Mouse (Mus musculus) kidney, embryonic 16.5 days (tissue): ENCODE results near the gene Cabp1. TPM values are rescaled to one million over a fixed set of nuclear protein-coding genes. Genes with fewer than 3 reads are reported as not detected.

Experiments
- ATAC-seq: fragments of 200-750 bp; cut with Nextera tagmentation; 2 replicates; pipeline ENCODE4 v1.8.0; 2017; ENCODE audit warnings: moderate TSS enrichment; ENCODE audit not compliant: low FRiP score, low TSS enrichment
- H3K27ac ChIP-seq: fragments of 300-500 bp; sonication (generic); 2 replicates; pipeline ENCODE4 v1.5.1; 2014; ENCODE audit warnings: low read length
- H3K27me3 ChIP-seq: fragments of 300-500 bp; sonication (generic); 2 replicates; pipeline ENCODE4 v1.6.1; 2014; ENCODE audit warnings: low read length, control low read depth, mixed read lengths; ENCODE audit not compliant: insufficient read depth
- H3K36me3 ChIP-seq: fragments of 300-500 bp; sonication (generic); 2 replicates; pipeline ENCODE4 v1.6.1; 2014; ENCODE audit warnings: low read length, control low read depth, mixed read lengths; ENCODE audit not compliant: insufficient read depth
- H3K4me1 ChIP-seq: fragments of 300-500 bp; sonication (generic); 2 replicates; pipeline ENCODE4 v1.6.1; 2014; ENCODE audit warnings: low read length, control low read depth, mixed read lengths; ENCODE audit not compliant: insufficient read depth
- H3K4me2 ChIP-seq: fragments of 300-500 bp; sonication (generic); replicated peaks from 2 replicates; pipeline ENCODE4 v1.6.1; 2014; ENCODE audit warnings: low read depth, low read length
- H3K4me3 ChIP-seq: fragments of 300-500 bp; sonication (generic); 2 replicates; pipeline ENCODE4 v1.5.1; 2014; ENCODE audit warnings: mild to moderate bottlenecking, low read length
- H3K9ac ChIP-seq: fragments of 300-500 bp; sonication (generic); replicated peaks from 2 replicates; pipeline ENCODE4 v1.6.1; 2014; ENCODE audit warnings: low read length
- H3K9me3 ChIP-seq: fragments of 300-500 bp; sonication (generic); 2 replicates; pipeline ENCODE4 v1.6.1; 2016; ENCODE audit warnings: low read length, control low read depth
- WGBS: fragments of 180-500 bp; shearing (Covaris S2); extraction: QIAGEN DNeasy Blood & Tissue Kit; methylation state at CpG from one replicate; pipeline ENCODE4 v1.1.7; 2014; 5-methylcytosine and 5-hydroxymethylcytosine counted together
- polyA plus RNA-seq: library from polyadenylated mRNA; unstranded; fragments of >200 nt; fragmentation: Nextera tagmentation; extraction: Ambion mirVana; gene quantifications from 2 replicates; pipeline ENCODE4 v1.2.1, GENCODE M21; 2015

The Cabp1 gene
- polyA plus RNA-seq, 1 experiment from 2014 or later: 1.3 TPM

DNA sequence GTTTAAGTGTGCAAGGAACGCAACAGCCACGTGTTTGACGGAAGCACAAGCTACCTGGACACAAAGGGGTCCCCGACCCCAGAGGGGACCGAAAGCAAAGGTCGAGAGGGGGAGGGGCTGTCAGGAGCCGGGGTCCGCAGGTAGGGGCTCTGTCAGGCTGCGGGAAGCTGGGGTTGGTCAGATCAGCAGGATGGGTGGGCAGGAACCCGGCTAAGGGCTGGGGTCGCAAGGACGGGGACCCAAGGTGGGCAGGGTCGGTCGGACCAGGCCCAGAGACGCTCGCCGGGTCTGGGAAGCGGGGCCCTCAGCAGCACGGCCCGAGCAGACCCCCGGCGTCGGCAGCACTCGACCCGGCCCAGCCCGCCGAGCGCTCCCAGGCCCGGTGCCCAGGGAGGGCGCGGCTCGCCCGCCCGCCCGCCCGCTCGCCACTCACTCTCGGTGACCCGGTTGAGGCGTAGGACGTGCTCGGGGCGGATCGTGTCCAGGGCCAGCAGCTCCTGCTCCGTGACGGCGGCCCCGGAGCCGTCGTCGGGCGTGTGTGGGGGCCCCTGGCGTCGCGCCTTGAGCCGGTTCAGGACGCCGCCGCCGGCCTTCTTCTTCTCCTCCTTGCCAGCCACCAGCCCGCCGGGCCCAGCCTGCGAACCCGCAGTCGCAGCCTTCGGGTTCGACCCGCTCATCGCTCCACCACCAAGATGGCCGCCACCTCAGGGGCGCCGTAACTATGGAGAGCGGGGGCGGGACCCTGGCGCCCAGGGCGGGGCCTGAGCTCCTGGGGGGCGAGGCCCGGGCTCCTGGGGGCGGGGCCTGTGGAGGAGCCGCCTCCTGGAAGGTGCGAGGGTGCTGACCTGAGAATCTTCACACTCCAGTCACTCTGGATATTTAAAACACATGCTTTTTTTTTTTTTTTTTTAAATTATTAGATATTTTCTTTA, 59.7 kb downstream of the Cabp1 start, which contains the start of gene Unc119b:
Unc119b (minus strand) TSS at position 742 of the 932 bp plus-strand sequence.
- H3K4me1 ChIP-seq: peaks cover 15% of the 10 kb centered on the region
- peak within 1 kb of the TSS; percentile 96 for H3K4me2 ChIP-seq
- no peaks in the 10 kb centered on the region for H3K27me3 ChIP-seq
- peak; percentile 93 for ATAC-seq
- H3K36me3 ChIP-seq: peaks cover 8% of the 10 kb centered on the region
- WGBS: under 1% methylated on average over 64 of the region's 81 CpGs
- H3K9me3 ChIP-seq: no peaks in the 10 kb centered on the region
- 0 out of 2 replicates have a peak within 1 kb of the TSS, but pooled peaks have one; percentile 45 for H3K27ac ChIP-seq
- peak within 1 kb of the TSS; percentile 93 for H3K9ac ChIP-seq
- H3K4me3 ChIP-seq: peak within 1 kb of the TSS; percentile 94

DNA sequence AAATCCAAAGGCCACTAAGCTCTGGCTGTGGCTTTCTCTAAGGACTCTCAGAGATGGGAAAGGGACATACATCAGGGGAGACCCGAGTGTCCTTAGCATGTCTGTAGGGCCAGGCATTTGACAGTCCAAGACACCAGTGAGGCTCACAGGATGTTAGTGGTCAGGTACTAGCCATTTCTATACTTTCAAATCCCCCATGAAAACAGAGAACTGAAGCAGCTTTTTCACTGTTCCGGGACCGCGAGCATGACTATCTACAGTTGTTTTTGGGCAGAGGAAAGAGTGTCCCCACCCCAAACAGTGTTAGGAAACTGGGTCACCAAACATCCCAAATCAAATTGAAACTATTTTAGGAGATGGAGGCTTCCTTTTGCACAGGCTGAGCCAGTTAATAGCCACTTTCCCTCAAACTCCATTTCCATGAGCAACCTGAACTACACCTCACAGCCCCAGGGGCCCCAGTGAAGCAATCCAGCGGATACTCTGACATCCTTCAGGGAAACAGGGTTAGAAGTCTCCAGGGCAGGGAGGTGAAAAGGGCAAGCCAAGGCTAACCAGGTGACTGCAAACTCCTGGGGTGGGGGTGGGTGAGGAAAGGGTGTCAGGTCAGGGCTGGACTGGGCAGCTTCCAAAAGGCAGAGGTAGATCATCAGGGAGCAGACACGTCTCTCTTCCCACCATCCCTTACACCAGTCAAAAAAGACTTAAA, 60.7 kb downstream of the Cabp1 start:
- Histone ChIP-seq H3K4me1 (peaks cover 15% of the 10 kb centered on the region), H3K27me3 (no peaks in the 10 kb centered on the region), H3K27ac (no peak overlapping the region), H3K9me3 (no peaks in the 10 kb centered on the region), H3K4me3 (peak overlapping the region; percentile 94), H3K9ac (peak overlapping the region; percentile 93), H3K36me3 (peaks cover 11% of the 10 kb centered on the region), H3K4me2 (peak overlapping the region; percentile 96)
- WGBS: 51% methylated on average over 6 of the region's 6 CpGs
- ATAC-seq: no peak

DNA sequence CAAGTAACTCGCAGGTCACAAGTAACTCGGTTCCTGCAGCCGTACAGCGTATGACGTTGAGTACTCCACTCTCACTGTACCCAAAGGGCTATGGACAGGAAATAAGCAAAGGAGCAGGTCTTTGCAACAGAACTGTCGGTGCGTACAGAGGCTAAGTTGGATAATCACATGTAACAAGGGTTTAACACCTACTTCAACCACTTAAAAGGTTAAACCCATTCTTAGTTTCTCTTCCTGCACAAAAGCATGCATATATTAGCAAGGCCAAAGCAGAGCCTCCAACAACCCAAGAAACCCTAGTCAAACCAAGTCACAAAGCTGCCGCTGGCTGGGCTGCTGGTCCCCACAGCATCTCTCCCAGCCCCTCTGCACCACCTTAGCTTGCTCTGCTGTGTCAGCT, 61.7 kb downstream of the Cabp1 start:
- Histone ChIP-seq H3K9ac (no peak overlapping the region), H3K4me3 (no peak overlapping the region), H3K9me3 (no peaks in the 10 kb centered on the region), H3K27me3 (no peaks in the 10 kb centered on the region), H3K27ac (no peak overlapping the region), H3K4me2 (no peak overlapping the region), H3K36me3 (peaks cover 21% of the 10 kb centered on the region), H3K4me1 (peaks cover 15% of the 10 kb centered on the region)
- ATAC-seq: no peak
- 84% methylated on average over 8 of the region's 8 CpGs for WGBS

DNA sequence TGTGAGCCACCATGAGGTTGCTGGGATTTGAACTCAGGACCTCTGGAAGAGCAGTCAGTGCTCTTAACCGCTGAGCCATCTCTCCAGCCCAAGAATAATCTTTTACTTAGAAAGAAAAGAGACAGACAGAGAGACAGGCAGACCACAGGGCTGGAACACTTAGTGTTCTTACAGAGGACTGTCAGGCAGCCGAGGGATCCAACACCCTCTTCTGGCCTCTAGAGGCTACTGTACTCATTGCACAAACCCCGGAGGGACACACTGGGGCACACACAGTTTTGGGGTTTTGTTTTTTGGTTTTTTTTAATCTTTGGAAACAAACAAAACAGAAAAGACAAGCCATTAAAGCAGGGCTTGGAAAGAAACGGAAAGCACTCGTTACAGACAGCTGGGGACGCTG, 64.9 kb downstream of the Cabp1 start:
- Histone ChIP-seq H3K27me3 (no peaks in the 10 kb centered on the region), H3K4me3 (no peak overlapping the region), H3K9ac (no peak overlapping the region), H3K4me1 (peaks cover 32% of the 10 kb centered on the region), H3K36me3 (peaks cover 38% of the 10 kb centered on the region), H3K27ac (no peak overlapping the region), H3K4me2 (no peak overlapping the region), H3K9me3 (no peaks in the 10 kb centered on the region)
- ATAC-seq: no peak
- 87% methylated on average over 6 of the region's 6 CpGs for WGBS

DNA sequence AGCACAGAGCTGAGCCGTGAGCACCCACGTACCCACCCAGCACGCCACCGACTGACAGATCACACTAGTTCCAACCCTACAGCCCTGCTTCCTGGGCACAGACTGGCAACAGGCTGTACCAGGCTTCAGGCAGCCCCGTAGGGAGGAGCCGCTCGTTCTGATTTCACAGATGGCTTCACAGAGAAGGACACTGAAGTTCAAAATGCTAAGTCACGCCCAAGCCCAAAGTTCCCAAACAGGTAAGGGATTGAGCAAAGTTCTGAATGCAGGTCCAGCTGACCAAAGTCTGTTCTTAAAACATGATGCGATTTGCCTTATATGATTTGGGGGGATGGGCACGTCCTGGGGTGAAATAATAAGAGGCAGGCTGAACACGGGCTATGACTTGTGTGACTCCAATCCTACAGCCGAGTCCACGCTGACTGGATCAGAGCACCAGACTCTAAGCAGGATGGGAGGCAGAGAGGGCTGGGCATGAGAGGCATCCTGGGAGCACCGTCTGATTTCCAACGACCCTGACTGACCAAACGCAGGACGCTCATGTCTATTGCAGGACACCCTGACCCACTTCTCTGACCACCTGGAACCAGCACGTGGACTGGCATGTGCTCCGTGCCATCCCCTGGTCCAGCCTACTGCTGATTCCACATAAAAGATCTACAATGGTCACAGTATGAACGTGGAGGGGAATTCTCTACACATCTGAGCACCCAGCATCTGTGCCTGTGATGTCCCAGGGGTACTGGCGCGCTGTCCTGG, 66.6 kb downstream of the Cabp1 start:
- H3K4me3 ChIP-seq: no peak overlapping the region
- H3K4me1 ChIP-seq: peaks cover 17% of the 10 kb centered on the region
- H3K27me3 ChIP-seq: no peaks in the 10 kb centered on the region
- no peaks in the 10 kb centered on the region for H3K9me3 ChIP-seq
- no peak overlapping the region for H3K27ac ChIP-seq
- H3K36me3 ChIP-seq: peaks cover 47% of the 10 kb centered on the region
- H3K9ac ChIP-seq: peak overlapping the region; percentile 41; the same call in 1 of the 2 replicates
- H3K4me2 ChIP-seq: no peak overlapping the region
- no peak for ATAC-seq
- 78% methylated on average over 22 of the region's 22 CpGs for WGBS

DNA sequence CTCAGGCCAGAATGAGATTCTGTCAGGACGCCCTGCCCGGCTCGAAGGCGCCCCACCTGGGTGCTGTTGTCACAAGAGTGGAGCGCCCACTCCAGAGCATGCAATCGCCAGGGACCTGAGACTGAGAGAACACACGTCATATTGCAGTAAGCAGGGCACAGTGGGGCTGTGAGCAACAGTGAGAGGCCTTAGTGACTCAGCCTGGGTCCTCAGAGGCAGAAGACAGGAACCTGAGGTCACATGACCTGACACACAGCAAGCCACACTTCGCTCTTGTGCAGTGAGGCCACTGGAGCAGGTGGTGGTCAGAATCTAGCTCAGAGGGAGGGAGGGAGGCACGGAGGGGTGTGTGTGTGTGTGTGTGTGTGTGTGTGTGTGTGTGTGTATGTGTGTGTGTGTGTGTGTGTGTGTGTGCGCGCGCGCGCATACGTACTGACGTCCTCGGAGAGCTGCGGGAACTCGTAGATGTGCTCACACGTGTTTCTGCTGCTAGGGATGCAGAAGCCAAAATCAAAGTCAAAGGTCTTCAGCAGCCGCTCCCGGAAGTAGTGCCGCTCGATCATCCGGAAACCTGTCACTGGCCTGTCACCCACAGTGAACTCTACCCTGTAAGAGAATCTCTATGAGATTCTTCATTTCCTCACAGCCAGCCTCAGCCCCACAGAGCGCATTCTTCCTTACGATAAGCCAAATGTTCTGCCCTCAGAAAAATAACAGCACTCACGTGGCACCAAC, 67.4 kb downstream of the Cabp1 start:
- Histone ChIP-seq H3K4me3 (no peak overlapping the region), H3K9ac (no peak overlapping the region), H3K4me1 (peaks cover 17% of the 10 kb centered on the region), H3K36me3 (peaks cover 53% of the 10 kb centered on the region), H3K4me2 (no peak overlapping the region), H3K27ac (no peak overlapping the region), H3K27me3 (no peaks in the 10 kb centered on the region), H3K9me3 (no peaks in the 10 kb centered on the region)
- ATAC-seq: no peak
- WGBS: 75% methylated on average over 28 of the region's 28 CpGs

DNA sequence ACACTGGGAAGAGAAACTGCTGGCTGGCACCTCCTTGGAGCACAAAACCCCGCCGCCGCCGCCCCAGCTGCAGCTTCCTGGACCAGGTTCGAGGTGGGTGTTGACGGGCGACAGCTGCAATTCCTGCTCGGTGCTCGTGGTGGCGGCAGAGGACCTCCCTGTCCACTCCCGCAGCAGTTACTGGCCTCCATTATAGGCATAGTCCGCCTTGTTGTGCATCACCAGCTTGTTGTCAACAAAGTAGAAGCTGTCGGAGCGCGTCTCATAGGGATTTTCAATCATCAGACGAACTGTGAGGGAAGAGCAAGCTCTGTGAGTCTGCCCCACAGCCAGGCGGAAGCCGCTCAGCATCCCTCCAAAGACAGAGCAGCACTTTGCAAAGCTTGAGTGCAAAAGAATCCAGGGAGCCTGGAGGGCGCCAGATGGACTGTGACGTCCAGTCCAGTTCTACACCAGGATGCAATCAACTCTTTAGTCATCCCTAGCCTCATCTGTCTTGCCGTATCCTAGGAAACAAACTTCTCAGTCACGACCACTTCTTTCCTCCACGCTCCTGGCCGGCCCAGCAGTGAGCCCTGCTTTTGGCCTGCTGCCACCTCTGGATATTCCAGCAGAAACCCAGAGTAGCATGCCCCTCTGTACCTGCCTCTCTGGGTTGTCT, 68.8 kb downstream of the Cabp1 start:
- peak; percentile 57; the same call in 1 of the 2 replicates for ATAC-seq
- Histone ChIP-seq H3K4me3 (no peak overlapping the region), H3K9ac (0 out of 2 replicates have a peak overlapping the region, but pooled peaks have one; percentile 1), H3K4me1 (peaks cover 17% of the 10 kb centered on the region), H3K9me3 (no peaks in the 10 kb centered on the region), H3K4me2 (0 out of 2 replicates have a peak overlapping the region, but pooled peaks have one; percentile 17), H3K36me3 (peaks cover 53% of the 10 kb centered on the region), H3K27ac (0 out of 2 replicates have a peak overlapping the region, but pooled peaks have one; percentile 14), H3K27me3 (no peaks in the 10 kb centered on the region)
- WGBS: 14% methylated on average over 24 of the region's 24 CpGs

DNA sequence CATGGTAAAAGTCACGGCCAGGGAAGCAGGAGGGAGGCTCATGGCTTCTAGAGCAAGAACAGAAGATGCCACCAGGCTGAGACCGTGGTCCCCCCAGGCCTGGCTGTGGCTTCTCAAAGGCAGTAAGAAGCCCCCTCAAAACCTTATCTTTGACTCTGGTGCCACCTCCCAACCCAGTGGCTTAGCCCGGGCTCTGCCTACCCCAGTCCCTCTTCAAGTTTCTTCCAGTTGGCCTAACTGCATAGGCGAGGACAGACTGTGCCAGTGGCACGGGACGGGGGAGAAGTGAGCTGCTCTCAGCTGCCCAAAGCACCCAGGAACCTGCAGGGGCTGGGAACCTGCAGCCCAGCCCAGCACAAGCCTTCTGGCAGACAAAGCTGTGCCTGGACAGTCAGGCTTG, 69.5 kb downstream of the Cabp1 start:
- Histone ChIP-seq H3K4me2 (no peak overlapping the region), H3K27ac (no peak overlapping the region), H3K4me1 (peaks cover 17% of the 10 kb centered on the region), H3K9ac (no peak overlapping the region), H3K9me3 (no peaks in the 10 kb centered on the region), H3K27me3 (no peaks in the 10 kb centered on the region), H3K4me3 (no peak overlapping the region), H3K36me3 (peaks cover 47% of the 10 kb centered on the region)
- ATAC-seq: no peak
- 95% methylated on average over 6 of the region's 6 CpGs for WGBS
